Mouse (Mus musculus): ENCODE measurements at regions not wholly inside any gene's neighbourhood (a gene's known extent, or its start where the extent isn't known, plus 50 kb on each side); places are given as distances from the start of the nearest gene placed in this dataset.

DNA sequence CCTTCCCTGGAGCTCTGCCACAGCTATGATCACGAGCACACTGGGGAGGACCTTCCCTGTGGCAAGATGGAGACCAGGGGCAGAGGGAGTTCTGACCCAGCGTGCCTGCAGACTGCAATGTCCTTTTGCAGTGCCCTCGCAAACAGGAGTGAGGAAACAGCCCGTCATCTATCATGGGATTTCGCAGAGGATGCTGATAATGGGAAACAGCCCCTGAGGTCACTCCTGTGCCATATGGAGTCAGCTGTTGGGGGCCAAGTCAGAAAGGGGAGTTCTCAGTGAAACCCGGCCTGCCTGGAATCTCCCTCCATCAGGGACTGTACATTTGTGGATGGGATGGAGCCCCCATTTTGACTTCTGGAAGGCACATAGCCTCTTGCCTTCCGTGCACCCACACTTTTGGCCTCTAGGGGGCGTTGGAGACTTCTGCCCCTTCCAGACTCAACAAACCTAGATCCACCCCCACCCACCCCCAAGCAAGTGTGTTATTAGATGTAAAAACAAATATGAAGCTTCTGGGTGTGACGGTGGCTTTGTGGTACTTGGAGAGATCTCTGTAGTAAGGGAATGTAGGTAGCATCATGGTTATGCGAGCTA is 98.1 kb downstream of the Kdr start:
- DNase-seq (ENCODE audit: low spot score) = no peak

- no peak for DNase-seq (ENCODE audit: low spot score)
These were observed 99.9 kb downstream of the Kdr start for GRCm38 (mm10) chr5:75878361-75878760.

GRCm38 (mm10) chr5:75877609-75877971 is 100.7 kb downstream of the Kdr start:
- no peak for DNase-seq (ENCODE audit: low spot score)

GRCm38 (mm10) chr5:75876871-75877608 is 101.2 kb downstream of the Kdr start:
- no peak for DNase-seq (ENCODE audit: low spot score)

GRCm38 (mm10) chr5:75871120-75871519 is 107.1 kb downstream of the Kdr start:
- DNase-seq (ENCODE audit: low spot score) = peak; percentile 58

DNA sequence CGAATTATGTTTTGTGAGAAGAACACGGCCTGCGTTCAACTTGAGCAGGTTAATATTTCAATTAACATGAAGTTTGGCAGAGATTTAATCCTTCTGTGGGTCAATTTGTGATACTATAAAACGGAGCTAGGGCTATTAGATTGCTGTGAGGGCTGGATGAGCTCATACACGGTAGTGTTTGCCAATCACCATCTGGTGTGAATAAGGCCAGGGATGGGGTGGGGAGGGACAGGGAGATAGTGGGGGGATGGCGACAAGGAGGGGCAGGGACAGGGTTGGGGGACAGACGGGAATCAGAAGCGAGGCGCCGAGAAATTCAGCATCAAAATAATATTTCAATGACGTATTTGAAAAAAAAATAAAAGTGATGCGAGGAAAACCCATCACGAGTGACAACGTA is 107.6 kb downstream of the Kdr start:
- DNase-seq (ENCODE audit: low spot score) = no peak

GRCm38 (mm10) chr5:75869535-75869934 is 108.7 kb downstream of the Kdr start:
- no peak for DNase-seq (ENCODE audit: low spot score)

GRCm38 (mm10) chr5:75865096-75865495 is 113.2 kb downstream of the Kdr start:
- DNase-seq (ENCODE audit: low spot score) = no peak

DNA sequence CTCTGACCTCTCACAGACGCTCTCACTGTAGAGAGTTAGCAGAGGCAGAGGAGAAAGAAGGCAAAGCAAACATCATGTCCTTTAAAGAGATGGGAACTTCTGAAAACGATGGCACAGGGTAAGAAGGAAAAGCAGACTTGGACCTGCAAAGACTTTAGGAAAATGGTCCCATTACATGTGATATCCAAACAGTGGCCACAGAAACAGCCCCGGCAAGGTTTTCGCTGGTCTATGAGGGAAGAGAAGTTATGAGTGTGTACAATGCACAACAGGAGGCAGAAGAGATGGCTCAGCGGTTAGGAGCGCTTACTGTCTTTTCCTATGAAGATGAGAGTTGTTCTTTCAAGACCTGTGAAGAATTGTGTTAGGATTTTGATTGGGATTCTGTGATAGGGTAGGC is 114.9 kb downstream of the Kdr start:
- no peak for DNase-seq (ENCODE audit: low spot score)

DNA sequence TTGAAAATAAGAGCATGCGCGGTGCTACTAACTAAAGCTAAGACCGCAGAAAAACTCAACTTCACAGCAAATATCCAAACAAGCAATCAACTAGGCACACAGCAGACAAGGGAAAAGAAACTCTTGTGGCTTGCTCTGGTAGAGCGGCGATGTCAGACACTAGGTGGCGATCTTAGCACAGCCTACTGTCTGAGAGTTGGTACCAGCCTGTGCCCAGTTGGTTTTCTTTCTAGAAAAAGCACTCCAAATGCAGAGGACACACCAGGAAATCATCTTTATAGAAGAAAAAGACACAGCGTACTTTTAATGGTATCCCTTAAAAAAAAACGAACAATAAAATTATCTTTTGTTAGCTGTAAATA is 115.6 kb downstream of the Kdr start:
- DNase-seq (ENCODE audit: low spot score) = peak; percentile 24

DNA sequence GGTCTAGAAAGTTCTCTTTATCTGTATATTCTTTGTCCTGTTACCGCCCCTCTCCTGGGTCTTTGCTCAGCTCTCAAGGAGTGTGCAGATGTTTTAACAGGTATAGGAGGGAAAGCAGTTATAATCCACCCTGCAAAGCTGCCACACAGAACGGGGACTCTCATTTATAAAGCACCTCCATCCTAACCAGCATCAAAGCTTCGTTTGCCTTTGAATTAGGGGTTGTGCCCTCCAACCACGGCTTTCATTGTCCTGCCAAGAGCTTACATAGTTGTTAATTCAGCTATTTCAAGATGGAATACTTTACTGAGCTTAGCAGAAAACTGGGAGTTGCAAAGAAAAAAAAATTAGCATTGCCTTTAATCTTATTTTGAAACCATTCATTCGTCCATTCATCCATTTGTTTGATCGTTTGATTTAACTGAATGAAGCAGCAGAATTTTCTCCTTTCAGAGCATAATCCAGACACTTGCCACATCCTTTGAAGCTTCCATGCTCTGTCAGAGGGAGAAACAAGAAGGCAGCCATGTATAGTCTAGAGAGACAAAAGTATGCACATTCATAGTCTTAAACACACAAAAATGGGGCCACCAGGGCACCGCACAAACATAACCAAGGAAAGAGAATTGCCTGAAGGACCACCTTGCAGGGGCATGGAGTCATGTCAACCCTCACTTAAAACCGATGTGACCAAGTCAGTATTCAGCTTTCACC is 116.2 kb downstream of the Kdr start:
- no peak for DNase-seq (ENCODE audit: low spot score)

- DNase-seq (ENCODE audit: low spot score) = no peak
These were observed 118.9 kb downstream of the Kdr start for GRCm38 (mm10) chr5:75859316-75859836.

GRCm38 (mm10) chr5:75850855-75851254 is 127.4 kb downstream of the Kdr start:
- DNase-seq (ENCODE audit: low spot score) = no peak

DNA sequence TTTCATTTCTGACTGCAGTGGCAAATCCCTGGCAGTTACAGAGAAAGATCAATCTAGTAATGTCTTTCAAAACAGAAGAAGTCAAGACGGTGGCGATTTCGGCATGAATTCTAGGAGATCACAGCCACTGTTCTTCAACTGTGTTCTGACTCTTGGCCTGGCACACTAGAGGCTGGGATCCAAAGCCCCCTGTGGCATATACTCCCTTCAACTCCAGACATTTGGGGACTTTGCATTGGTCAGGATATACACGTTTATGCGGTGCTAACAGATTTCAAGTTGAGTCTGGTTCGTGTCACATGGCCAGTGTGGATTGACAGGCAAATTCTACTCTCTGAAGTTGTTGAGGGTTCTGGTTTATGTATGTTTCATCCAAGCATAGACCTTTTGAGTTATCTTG is 130.3 kb downstream of the Kdr start:
- DNase-seq (ENCODE audit: low spot score) = no peak

- DNase-seq (ENCODE audit: low spot score) = no peak
These were observed 130.9 kb downstream of the Kdr start for GRCm38 (mm10) chr5:75847341-75847740.

DNA sequence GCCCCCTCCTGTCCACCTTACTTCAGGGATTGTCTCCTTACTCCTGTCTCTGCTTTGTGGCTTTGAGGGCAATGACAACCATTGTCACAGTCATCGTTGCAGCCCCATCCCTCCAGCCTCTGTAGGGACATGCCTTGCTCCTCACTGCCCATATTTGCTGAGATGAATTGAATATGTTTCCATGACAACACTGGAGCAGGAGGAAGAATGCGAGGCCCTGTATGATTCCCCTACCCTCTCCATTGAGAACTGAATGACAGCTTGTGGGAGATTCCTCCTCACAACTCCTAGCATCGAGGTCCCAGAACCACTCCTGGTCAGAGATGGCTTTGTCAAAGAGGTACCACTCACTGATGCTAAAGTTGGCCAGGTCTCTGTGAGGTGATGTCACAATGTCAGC is 132.2 kb downstream of the Kdr start:
- DNase-seq (ENCODE audit: low spot score) = no peak

GRCm38 (mm10) chr5:75843807-75844206 is 134.5 kb downstream of the Kdr start:
- no peak for DNase-seq (ENCODE audit: low spot score)

DNA sequence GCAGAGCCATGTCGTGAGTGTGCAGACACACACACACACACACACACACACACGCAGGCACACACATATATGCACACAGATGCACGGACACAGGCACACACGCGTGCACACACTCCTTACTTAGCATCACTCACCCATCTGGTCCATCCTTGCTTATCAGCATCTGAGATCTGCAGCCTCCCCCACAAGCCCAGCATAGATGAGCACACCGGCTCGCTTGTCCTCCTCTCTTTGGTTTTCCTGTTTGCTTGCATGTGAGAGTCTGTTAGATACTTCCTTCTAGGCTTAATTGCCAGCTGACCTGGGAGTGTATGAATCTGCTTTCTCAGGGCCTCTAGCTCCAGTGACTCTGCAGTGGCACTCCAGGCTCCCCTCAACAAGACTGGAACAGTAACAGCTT is 137.8 kb downstream of the Kdr start:
- no peak for DNase-seq (ENCODE audit: low spot score)

DNA sequence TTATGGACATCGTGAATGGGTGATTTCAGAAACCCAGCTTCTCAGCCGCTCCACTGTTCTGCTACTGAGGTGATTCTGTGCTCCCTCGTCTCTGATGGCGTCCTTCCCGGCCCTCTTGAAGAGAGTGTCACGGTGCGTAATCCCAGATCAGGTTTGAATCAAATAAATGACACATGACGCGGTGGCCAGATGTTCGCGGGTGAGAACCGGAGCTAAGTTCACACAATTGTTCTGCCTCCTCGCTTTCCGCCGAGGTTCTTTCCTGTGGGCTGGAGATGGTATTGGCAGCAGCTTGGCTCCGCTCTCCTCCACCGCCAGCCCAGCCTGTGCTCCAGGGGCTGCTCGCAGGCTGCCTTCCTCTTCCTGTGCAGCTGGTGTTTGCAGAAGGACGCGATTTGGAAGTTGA is 142.7 kb downstream of the Kdr start:
- no peak for DNase-seq (ENCODE audit: low spot score)

GRCm38 (mm10) chr5:75834766-75835555 is 143.3 kb downstream of the Kdr start:
- no peak for DNase-seq (ENCODE audit: low spot score)

DNA sequence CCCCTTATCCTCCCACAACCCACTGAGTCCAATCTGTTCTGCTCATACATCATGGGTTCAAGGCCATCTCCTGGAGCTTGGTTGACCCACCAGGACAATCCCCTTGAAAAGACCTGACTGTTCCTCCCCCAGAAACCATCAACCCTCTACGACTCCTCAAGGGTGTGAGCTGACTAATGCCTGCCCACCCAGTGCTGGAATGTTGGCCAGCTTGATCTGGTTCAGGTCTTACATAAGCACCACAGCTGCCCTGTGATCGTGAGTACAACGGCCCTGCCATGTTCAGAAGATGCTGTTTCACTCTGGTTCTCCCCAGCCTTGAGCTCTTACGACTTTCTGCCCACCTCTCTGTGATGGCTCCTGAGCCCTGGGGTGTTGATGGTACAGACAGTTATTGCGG is 145.9 kb downstream of the Kdr start:
- DNase-seq (ENCODE audit: low spot score) = no peak

GRCm38 (mm10) chr5:75829850-75830625 is 148.2 kb downstream of the Kdr start:
- DNase-seq (ENCODE audit: low spot score) = no peak
